Mouse (Mus musculus) kidney, embryonic 14.5 days (tissue): Measurements from ENCODE around the gene Ube2j2. TPM values are rescaled to one million over a fixed set of nuclear protein-coding genes. Genes with fewer than 3 reads are reported as not detected.

Source experiments
- ATAC-seq: fragments of 200-750 bp; cut with Nextera tagmentation; 2 replicates; pipeline ENCODE4 v1.8.0; 2017; ENCODE audit warnings: moderate number of reproducible peaks, mild to moderate bottlenecking, moderate TSS enrichment, moderate library complexity; ENCODE audit not compliant: low FRiP score, low TSS enrichment
- H3K27ac ChIP-seq: fragments of 300-500 bp; sonication (generic); 2 replicates; pipeline ENCODE4 v1.5.1; 2014; ENCODE audit warnings: low read depth, mild to moderate bottlenecking, low read length, moderate library complexity, mixed read lengths
- H3K27me3 ChIP-seq: fragments of 300-500 bp; sonication (generic); 2 replicates; pipeline ENCODE4 v1.6.1; 2014; ENCODE audit warnings: mild to moderate bottlenecking, low read length; ENCODE audit not compliant: control insufficient read depth, insufficient read depth
- H3K36me3 ChIP-seq: fragments of 300-500 bp; sonication (generic); 2 replicates; pipeline ENCODE4 v1.6.1; 2014; ENCODE audit warnings: low read length, mixed read lengths; ENCODE audit not compliant: control insufficient read depth, insufficient read depth
- H3K4me1 ChIP-seq: fragments of 300-500 bp; sonication (generic); 2 replicates; pipeline ENCODE4 v1.6.1; 2014; ENCODE audit warnings: low read length, mixed read lengths; ENCODE audit not compliant: control insufficient read depth, insufficient read depth
- H3K4me2 ChIP-seq: fragments of 300-500 bp; sonication (generic); replicated peaks from 2 replicates; pipeline ENCODE4 v1.6.1; 2014; ENCODE audit warnings: low read depth, mild to moderate bottlenecking, low read length
- H3K4me3 ChIP-seq: fragments of 300-500 bp; sonication (generic); 2 replicates; pipeline ENCODE4 v1.5.1; 2014; ENCODE audit warnings: mild to moderate bottlenecking, low read length
- H3K9ac ChIP-seq: fragments of 300-500 bp; sonication (generic); 2 replicates; pipeline ENCODE4 v1.6.1; 2014; ENCODE audit warnings: low read depth, mild to moderate bottlenecking, low read length, moderate library complexity
- H3K9me3 ChIP-seq: fragments of 300-500 bp; sonication (generic); 2 replicates; pipeline ENCODE4 v1.6.1; 2016; ENCODE audit warnings: low read length; ENCODE audit not compliant: control insufficient read depth
- WGBS: fragments of 180-500 bp; shearing (Covaris S2); extraction: QIAGEN DNeasy Blood & Tissue Kit; methylation state at CpG from one replicate; pipeline ENCODE4 v1.1.7; 2014; 5-methylcytosine and 5-hydroxymethylcytosine counted together
- polyA plus RNA-seq: library from polyadenylated mRNA; unstranded; fragments of >200 nt; fragmentation: Nextera tagmentation; extraction: Ambion mirVana; gene quantifications from 2 replicates; pipeline ENCODE4 v1.2.1, GENCODE M21; 2014

Ube2j2 gene
- polyA plus RNA-seq, 1 experiment from 2014 or later: 127 TPM

DNA sequence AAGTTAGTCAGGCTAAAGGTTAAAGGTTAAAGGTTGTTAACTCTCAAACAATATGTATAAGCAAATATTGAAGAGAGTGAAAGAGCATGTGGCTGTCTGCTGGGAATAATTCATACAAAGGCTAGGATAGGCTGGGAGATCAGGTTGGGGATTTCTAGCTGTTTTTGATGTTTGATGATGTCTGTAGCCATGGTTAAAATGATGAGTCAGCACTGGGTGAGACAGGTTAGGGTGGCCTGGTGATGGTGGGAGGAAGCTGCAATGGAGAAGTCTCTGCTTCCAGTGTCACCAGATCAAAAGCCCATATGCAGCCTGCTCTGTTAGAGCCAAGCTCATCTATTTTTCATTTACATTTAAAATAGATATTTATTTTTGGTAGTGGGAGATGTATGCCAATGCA, 3.5 kb downstream of the Ube2j2 start:
- Histone ChIP-seq H3K4me3 (no peak overlapping the region), H3K9me3 (no peaks in the 10 kb centered on the region), H3K27me3 (no peaks in the 10 kb centered on the region), H3K9ac (no peak overlapping the region), H3K36me3 (peaks cover 58% of the 10 kb centered on the region), H3K4me2 (no peak overlapping the region), H3K4me1 (peaks cover 12% of the 10 kb centered on the region), H3K27ac (no peak overlapping the region)
- ATAC-seq: no peak

DNA sequence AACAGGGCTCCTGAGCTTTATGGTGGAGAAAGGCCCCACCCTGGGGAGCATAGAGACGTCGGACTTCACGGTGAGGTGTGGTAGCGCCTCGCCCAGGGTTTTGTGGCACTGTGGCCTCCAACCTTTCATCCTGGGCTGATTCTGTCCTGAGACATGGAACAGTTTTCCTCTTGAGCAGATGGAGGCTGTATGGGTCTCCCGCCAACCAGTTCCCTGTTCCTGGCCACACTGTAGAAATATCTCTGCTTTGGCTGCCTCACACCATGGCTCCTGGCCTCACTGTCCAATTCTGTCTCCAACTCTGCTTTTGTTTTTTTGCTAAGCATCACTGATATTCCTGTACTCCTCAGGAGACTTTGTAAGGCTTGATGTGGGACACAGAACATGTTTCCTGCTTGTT, 11.9 kb downstream of the Ube2j2 start:
- Histone ChIP-seq H3K36me3 (peaks cover 80% of the 10 kb centered on the region), H3K4me1 (no peaks in the 10 kb centered on the region), H3K9ac (no peak overlapping the region), H3K4me2 (no peak overlapping the region), H3K27me3 (no peaks in the 10 kb centered on the region), H3K27ac (no peak overlapping the region), H3K9me3 (no peaks in the 10 kb centered on the region), H3K4me3 (no peak overlapping the region)
- ATAC-seq: no peak
- 97% methylated on average over 6 of the region's 6 CpGs for WGBS

DNA sequence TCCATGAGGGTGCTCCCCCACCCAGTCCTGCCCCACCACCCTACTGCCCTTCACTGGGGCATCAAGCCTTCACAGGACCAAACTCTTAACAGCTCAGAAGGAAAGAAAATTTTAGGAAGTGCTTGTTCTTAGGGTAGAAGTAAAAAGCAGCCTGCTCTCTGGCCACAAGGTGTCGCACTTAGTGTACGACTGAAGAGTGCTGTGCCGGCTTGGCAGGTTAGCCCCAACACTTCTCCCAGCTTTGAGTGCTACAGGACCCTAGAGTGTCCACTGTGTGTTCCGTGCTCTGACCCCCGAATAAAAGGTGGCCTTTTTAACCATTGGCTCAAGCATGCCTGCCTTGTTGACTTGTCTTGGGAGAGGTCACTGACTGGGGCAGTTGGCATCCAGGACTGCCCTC, 15.6 kb downstream of the Ube2j2 start:
- no peaks in the 10 kb centered on the region for H3K9me3 ChIP-seq
- 7% methylated on average over 5 of the region's 5 CpGs for WGBS
- no peak overlapping the region for H3K4me3 ChIP-seq
- 0 out of 2 replicates have a peak, but pooled peaks cover 10% of the 10 kb centered on the region for H3K4me1 ChIP-seq
- H3K27ac ChIP-seq: no peak overlapping the region
- H3K9ac ChIP-seq: no peak overlapping the region
- H3K4me2 ChIP-seq: no peak overlapping the region
- no peaks in the 10 kb centered on the region for H3K27me3 ChIP-seq
- peak; percentile 32; the same call in 1 of the 2 replicates for ATAC-seq
- H3K36me3 ChIP-seq: peaks cover 48% of the 10 kb centered on the region

DNA sequence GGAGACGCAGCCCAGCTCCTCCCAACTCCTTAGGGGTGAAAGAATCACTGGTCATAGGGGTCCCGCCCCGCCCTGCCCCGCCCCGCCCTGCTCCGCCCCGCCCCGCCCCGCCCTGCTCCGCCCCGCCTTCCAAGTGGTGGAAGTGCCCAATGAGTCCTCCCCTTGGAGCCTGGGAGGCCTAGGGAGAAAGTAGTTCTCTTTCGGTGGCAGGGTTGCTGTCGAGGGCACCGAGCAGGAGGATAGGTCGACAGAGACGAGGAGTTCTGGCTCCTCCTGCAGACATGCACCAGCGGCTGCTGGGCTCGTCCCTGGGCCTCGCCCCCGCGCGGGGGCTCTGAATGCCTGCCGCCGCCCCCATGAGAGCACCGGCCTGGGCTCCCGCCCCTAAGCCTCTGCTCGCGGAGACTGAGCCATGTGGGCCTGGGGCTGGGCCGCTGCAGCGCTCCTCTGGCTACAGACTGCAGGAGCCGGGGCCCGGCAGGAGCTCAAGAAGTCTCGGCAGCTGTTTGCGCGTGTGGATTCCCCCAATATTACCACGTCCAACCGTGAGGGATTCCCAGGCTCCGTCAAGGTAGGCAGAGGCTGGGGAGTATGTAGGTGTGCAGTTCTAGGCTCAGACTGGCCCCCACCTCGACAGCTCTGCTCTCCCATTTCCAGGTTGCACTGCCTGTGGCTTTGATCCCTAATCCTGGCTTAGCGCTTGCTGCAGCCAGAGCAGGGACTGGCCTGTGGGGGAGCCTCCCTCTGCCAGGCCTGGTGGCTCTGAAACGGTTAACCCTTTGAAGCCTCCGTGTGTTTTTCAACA, 18.7 kb downstream of the Ube2j2 start, which contains the start of gene C1qtnf12:
TSS of gene C1qtnf12 (plus strand) at position 152 of the 805 bp plus-strand sequence.
- peak within 1 kb of the TSS; percentile 47 for H3K27ac ChIP-seq
- H3K4me3 ChIP-seq: peak within 1 kb of the TSS; percentile 53
- peaks cover 42% of the 10 kb centered on the region for H3K36me3 ChIP-seq
- 0 out of 2 replicates have a peak, but pooled peaks cover 10% of the 10 kb centered on the region for H3K4me1 ChIP-seq
- ATAC-seq: peak; percentile 89
- under 1% methylated on average over 34 of the region's 42 CpGs for WGBS
- H3K9ac ChIP-seq: peak within 1 kb of the TSS; percentile 60
- H3K27me3 ChIP-seq: no peaks in the 10 kb centered on the region
- H3K4me2 ChIP-seq: peak within 1 kb of the TSS; percentile 92
- no peaks in the 10 kb centered on the region for H3K9me3 ChIP-seq

- Histone ChIP-seq H3K36me3 (peaks cover 34% of the 10 kb centered on the region), H3K27ac (no peak overlapping the region), H3K4me1 (0 out of 2 replicates have a peak, but pooled peaks cover 10% of the 10 kb centered on the region), H3K27me3 (no peaks in the 10 kb centered on the region), H3K4me2 (peak overlapping the region; percentile 92), H3K9me3 (no peaks in the 10 kb centered on the region), H3K4me3 (peak overlapping the region; percentile 53), H3K9ac (peak overlapping the region; percentile 60)
- 0 out of 2 replicates have a peak, but pooled peaks have one; percentile 7 for ATAC-seq
- 41% methylated on average over 7 of the region's 7 CpGs for WGBS
Observed at GRCm38 (mm10) chr4:155963106-155963505, 19.5 kb downstream of the Ube2j2 start.

GRCm38 (mm10) chr4:155964396-155964795, 20.8 kb downstream of the Ube2j2 start:
- H3K27me3 ChIP-seq: no peaks in the 10 kb centered on the region
- H3K4me2 ChIP-seq: no peak overlapping the region
- no peak for ATAC-seq
- no peak overlapping the region for H3K4me3 ChIP-seq
- H3K36me3 ChIP-seq: peaks cover 28% of the 10 kb centered on the region
- 92% methylated on average over 11 of the region's 11 CpGs for WGBS
- H3K9ac ChIP-seq: no peak overlapping the region
- H3K27ac ChIP-seq: no peak overlapping the region
- peaks cover 21% of the 10 kb centered on the region; the same call in 1 of the 2 replicates for H3K4me1 ChIP-seq
- no peaks in the 10 kb centered on the region for H3K9me3 ChIP-seq

- no peaks in the 10 kb centered on the region for H3K27me3 ChIP-seq
- peak overlapping the region; percentile 79; the same call in 1 of the 2 replicates for H3K27ac ChIP-seq
- peaks cover 22% of the 10 kb centered on the region for H3K36me3 ChIP-seq
- 32% methylated on average over 13 of the region's 13 CpGs for WGBS
- H3K9me3 ChIP-seq: no peaks in the 10 kb centered on the region
- no peak overlapping the region; the same call in 1 of the 2 replicates for H3K4me2 ChIP-seq
- H3K4me3 ChIP-seq: no peak overlapping the region
- H3K4me1 ChIP-seq: peaks cover 32% of the 10 kb centered on the region
- no peak overlapping the region for H3K9ac ChIP-seq
- peak; percentile 81 for ATAC-seq
Observed at GRCm38 (mm10) chr4:155969043-155969653, 25.5 kb downstream of the Ube2j2 start.

- Histone ChIP-seq H3K27ac (peak overlapping the region; percentile 48; the same call in 1 of the 2 replicates), H3K9ac (0 out of 2 replicates have a peak overlapping the region, but pooled peaks have one; percentile 23), H3K9me3 (no peaks in the 10 kb centered on the region), H3K4me1 (peaks cover 32% of the 10 kb centered on the region), H3K27me3 (no peaks in the 10 kb centered on the region), H3K4me3 (no peak overlapping the region), H3K4me2 (no peak overlapping the region), H3K36me3 (peaks cover 14% of the 10 kb centered on the region)
- no peak for ATAC-seq
- WGBS: 73% methylated on average over 5 of the region's 5 CpGs
Observed at GRCm38 (mm10) chr4:155970286-155970685, 26.7 kb downstream of the Ube2j2 start.

GRCm38 (mm10) chr4:155972651-155973050, 29.0 kb downstream of the Ube2j2 start:
- H3K36me3 ChIP-seq: no peaks in the 10 kb centered on the region
- H3K4me1 ChIP-seq: peaks cover 32% of the 10 kb centered on the region
- no peak overlapping the region for H3K4me3 ChIP-seq
- ATAC-seq: 0 out of 2 replicates have a peak, but pooled peaks have one; percentile 0
- H3K4me2 ChIP-seq: no peak overlapping the region
- no peaks in the 10 kb centered on the region for H3K9me3 ChIP-seq
- H3K9ac ChIP-seq: no peak overlapping the region
- H3K27me3 ChIP-seq: no peaks in the 10 kb centered on the region
- 52% methylated on average over 6 of the region's 6 CpGs for WGBS
- H3K27ac ChIP-seq: peak overlapping the region; percentile 25
